Mouse (Mus musculus) ES-E14 (cell line): Measurements from ENCODE around the gene Prrc2a.

Experiments used
- CHD2 ChIP-seq: IDR thresholded peaks from 2 replicates; pipeline ENCODE4 v1.6.1; 2014; ENCODE audit warnings: mild to moderate bottlenecking, low read depth, low read length, inconsistent platforms
- ZC3H11A ChIP-seq: IDR thresholded peaks from 2 replicates; pipeline ENCODE4 v1.6.1; 2012; ENCODE audit warnings: low read depth, mild to moderate bottlenecking, inconsistent platforms, low read length, borderline replicate concordance

DNA sequence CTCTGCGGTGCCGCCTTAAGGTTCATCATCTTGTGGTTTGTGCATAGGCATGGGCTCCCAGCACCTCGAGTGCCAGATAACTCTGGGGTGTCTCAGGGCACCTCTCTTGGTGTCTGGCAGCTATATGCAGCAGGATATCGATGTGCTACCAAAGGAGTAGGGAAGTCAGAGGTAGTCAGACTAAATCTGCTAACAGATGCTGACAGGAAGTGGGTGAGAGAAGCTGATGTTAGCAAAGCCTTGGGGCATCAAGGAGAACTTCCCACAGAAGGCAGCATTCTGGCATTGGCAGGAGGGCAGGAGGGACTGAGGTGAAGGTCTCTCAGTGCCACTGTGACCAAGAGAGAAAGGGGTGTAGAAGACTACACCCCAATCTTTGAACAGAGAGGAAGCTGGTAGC, 25.4 kb upstream of the Prrc2a start:
- no peak for TF ChIP-seq CHD2
- no peak for TF ChIP-seq ZC3H11A
